Mouse (Mus musculus): ENCODE measurements around the gene Large2. TPM values are rescaled to one million over a fixed set of nuclear protein-coding genes. Genes with fewer than 3 reads are reported as not detected.
A peak's percentile ranks its signal among the peaks of the same experiment; 100 is the strongest.

Gene Large2
- polyA plus RNA-seq, 1 experiment from 2014 or later, result 8.3 TPM

DNA sequence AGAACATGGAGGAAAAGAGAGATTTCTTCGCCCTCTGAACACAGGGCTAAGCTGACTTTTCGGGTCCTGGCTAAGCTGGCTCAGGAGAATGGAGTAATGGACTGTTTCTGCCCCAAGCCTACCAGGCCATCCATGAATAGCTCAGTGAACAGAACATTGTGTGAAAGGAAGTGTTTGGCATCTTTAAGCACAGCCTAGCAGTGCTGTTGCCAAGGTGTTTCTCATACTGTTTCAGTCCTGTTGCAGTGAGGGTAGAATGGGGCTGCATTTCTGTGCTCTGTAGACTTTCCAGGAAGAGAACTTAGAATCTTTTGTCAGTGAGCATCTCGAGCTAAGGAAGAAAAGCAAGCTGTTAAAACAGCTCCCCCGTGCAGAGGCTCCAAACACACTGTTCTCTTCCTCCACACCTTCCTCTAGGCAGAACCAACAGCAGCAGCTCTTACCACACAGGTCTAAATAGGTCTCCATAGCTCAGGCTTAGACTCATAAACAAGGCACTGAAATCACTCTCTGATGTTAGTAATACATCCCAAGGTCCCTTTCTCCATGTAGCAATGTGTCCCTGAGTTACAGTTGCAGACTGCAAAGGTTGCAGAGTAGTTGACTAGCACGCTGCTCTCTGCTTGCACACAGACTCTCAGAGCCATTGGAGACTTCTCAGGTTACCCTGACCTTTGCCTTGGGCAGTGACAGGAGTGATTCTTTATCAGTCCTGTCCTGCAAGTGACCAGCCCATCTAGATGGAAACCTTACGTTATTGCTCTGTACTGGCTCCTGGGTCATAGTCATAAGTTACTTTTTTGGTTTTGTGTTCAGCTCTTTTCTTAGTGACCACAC, 24.9 kb downstream of the Large2 start:
- peak; percentile 69 for ATAC-seq
- Histone ChIP-seq H3K36me3 (ENCODE audit: control insufficient read depth, insufficient read depth) (peaks cover 40% of the 10 kb centered on the region; the same call in 1 of the 2 replicates), H3K9me3 (ENCODE audit: control insufficient read depth) (no peaks in the 10 kb centered on the region), H3K4me3 (ENCODE audit: low read depth, low read length) (no peak overlapping the region), H3K4me2 (replicated peaks; ENCODE audit: low read depth) (no peak overlapping the region), H3K9ac (ENCODE audit: low read depth, low read length) (no peak overlapping the region), H3K4me1 (replicated peaks; ENCODE audit: control insufficient read depth, insufficient read depth, low read length) (no peaks in the 10 kb centered on the region), H3K27me3 (replicated peaks; ENCODE audit: control insufficient read depth, insufficient read depth, low read length) (no peaks in the 10 kb centered on the region), H3K27ac (ENCODE audit: low read depth, low read length) (no peak overlapping the region)
- no peak for TF ChIP-seq CTCF (IDR thresholded peaks at IDR 0.05; ENCODE audit: low read depth)
- whole genome bisulfite sequencing, result 56% methylated on average over 6 of the region's 6 CpGs

DNA sequence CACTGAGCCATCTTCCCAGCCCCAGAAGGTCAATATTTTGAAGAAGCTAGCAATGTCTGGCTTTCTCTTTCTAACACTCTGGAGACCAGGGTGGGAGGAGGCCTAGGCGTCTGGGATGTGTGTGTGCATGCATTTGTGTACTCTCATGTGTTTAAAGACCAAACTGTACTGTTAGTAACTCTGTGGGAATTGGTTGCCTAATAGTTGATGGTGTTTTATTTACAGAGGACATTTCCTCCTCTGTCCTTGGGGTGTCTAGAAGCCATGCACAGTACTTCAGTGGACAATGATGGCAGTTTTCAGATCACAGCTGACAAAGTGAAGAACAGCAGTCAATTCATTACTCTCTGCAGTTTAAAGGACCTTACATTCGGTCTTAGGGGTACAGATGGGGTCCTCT, 27.5 kb downstream of the Large2 start:
- H3K36me3 ChIP-seq (ENCODE audit: control insufficient read depth, insufficient read depth), result peaks cover 35% of the 10 kb centered on the region; the same call in 1 of the 2 replicates
- no peak overlapping the region for H3K4me3 ChIP-seq (ENCODE audit: low read depth, low read length)
- no peaks in the 10 kb centered on the region for H3K9me3 ChIP-seq (ENCODE audit: control insufficient read depth)
- ATAC-seq, result no peak
- 89% methylated on average over 2 of the region's 2 CpGs for WGBS
- H3K9ac ChIP-seq (ENCODE audit: low read depth, low read length), result no peak overlapping the region
- no peak overlapping the region for H3K27ac ChIP-seq (ENCODE audit: low read depth, low read length)
- H3K4me2 ChIP-seq (replicated peaks; ENCODE audit: low read depth), result no peak overlapping the region
- no peaks in the 10 kb centered on the region for H3K4me1 ChIP-seq (replicated peaks; ENCODE audit: control insufficient read depth, insufficient read depth, low read length)
- TF ChIP-seq CTCF (IDR thresholded peaks at IDR 0.05; ENCODE audit: low read depth), result no peak
- H3K27me3 ChIP-seq (replicated peaks; ENCODE audit: control insufficient read depth, insufficient read depth, low read length), result no peaks in the 10 kb centered on the region

DNA sequence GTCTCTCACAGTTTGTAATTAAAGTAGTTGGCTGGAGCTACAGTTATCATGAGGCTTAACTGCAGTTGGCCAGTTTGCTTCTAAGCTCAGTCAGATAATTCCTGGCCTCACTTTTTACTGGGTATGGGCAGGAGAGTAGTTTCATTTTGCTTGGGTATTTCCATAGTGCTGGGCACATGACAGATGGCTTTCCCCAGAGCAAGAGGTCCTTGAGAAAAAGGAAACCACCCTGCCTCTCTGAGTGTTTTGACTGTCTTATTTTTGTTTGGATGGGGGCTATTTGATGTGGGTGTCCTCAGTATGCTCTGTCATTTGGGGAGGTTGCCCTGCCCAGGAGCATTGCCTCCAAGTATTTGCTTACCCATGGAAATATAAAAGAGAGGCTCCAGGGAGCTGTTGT, 32.3 kb downstream of the Large2 start:
- no peak overlapping the region for H3K27ac ChIP-seq (ENCODE audit: low read depth, low read length)
- peaks cover 8% of the 10 kb centered on the region; the same call in 1 of the 2 replicates for H3K36me3 ChIP-seq (ENCODE audit: control insufficient read depth, insufficient read depth)
- no peak for TF ChIP-seq CTCF (IDR thresholded peaks at IDR 0.05; ENCODE audit: low read depth)
- no peak overlapping the region for H3K4me2 ChIP-seq (replicated peaks; ENCODE audit: low read depth)
- no peaks in the 10 kb centered on the region for H3K4me1 ChIP-seq (replicated peaks; ENCODE audit: control insufficient read depth, insufficient read depth, low read length)
- H3K9ac ChIP-seq (ENCODE audit: low read depth, low read length), result no peak overlapping the region; the same call in 1 of the 2 replicates
- H3K9me3 ChIP-seq (ENCODE audit: control insufficient read depth), result no peaks in the 10 kb centered on the region
- no peaks in the 10 kb centered on the region for H3K27me3 ChIP-seq (replicated peaks; ENCODE audit: control insufficient read depth, insufficient read depth, low read length)
- no peak overlapping the region for H3K4me3 ChIP-seq (ENCODE audit: low read depth, low read length)
- ATAC-seq, result no peak

DNA sequence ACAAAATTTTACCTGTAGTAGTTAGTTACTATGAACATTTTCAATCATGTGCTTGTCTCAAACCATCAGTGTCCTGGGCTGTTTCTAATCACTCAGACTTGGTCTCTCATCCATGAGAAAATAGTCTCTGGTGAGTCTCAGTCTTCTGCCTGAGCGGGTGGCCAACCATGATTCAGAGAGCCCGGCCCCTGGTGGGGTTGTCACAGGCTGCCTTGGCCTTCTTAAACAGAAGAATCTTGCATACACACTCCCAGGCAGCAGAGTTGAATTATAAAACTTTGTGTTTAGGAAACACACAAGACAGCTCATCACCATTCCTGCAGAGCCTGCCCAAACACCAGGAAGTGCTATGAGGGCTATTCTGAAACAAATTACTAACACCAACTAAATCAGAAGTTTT, 42.8 kb downstream of the Large2 start:
- H3K9me3 ChIP-seq (ENCODE audit: control insufficient read depth), result no peaks in the 10 kb centered on the region
- H3K36me3 ChIP-seq (ENCODE audit: control insufficient read depth, insufficient read depth), result peaks cover 43% of the 10 kb centered on the region
- H3K4me3 ChIP-seq (ENCODE audit: low read depth, low read length), result no peak overlapping the region
- ATAC-seq, result no peak
- H3K27me3 ChIP-seq (replicated peaks; ENCODE audit: control insufficient read depth, insufficient read depth, low read length), result no peaks in the 10 kb centered on the region
- no peak overlapping the region for H3K4me2 ChIP-seq (replicated peaks; ENCODE audit: low read depth)
- TF ChIP-seq CTCF (IDR thresholded peaks at IDR 0.05; ENCODE audit: low read depth), result no peak
- H3K27ac ChIP-seq (ENCODE audit: low read depth, low read length), result no peak overlapping the region
- no peak overlapping the region for H3K9ac ChIP-seq (ENCODE audit: low read depth, low read length)
- WGBS, result 96% methylated on average over 2 of the region's 2 CpGs
- H3K4me1 ChIP-seq (replicated peaks; ENCODE audit: control insufficient read depth, insufficient read depth, low read length), result no peaks in the 10 kb centered on the region

DNA sequence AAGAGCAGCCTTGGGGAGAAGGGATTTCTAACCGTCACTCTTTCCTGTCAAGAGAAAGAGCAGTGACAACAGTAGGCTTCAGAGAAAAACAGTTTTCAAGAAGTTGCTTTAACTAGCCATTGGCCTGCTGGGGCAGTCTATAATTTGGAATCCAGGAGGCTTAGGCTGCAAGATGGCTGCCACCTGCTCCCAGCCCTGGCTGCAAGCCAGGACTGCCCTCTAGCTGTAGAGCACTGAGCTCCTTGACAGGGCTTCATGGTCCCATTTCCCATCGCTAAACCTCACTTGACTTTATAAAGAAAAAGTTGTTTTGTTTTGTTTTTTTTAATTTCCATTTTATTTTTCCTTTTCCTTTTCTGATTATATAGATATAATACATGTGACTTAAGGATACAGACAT, 43.3 kb downstream of the Large2 start:
- WGBS, result 81% methylated on average over 2 of the region's 2 CpGs
- Histone ChIP-seq H3K27me3 (replicated peaks; ENCODE audit: control insufficient read depth, insufficient read depth, low read length) (no peaks in the 10 kb centered on the region), H3K4me2 (replicated peaks; ENCODE audit: low read depth) (no peak overlapping the region), H3K9me3 (ENCODE audit: control insufficient read depth) (no peaks in the 10 kb centered on the region), H3K27ac (ENCODE audit: low read depth, low read length) (no peak overlapping the region), H3K4me1 (replicated peaks; ENCODE audit: control insufficient read depth, insufficient read depth, low read length) (no peaks in the 10 kb centered on the region), H3K4me3 (ENCODE audit: low read depth, low read length) (no peak overlapping the region), H3K9ac (ENCODE audit: low read depth, low read length) (no peak overlapping the region), H3K36me3 (ENCODE audit: control insufficient read depth, insufficient read depth) (peaks cover 46% of the 10 kb centered on the region)
- peak; percentile 40 for TF ChIP-seq CTCF (IDR thresholded peaks at IDR 0.05; ENCODE audit: low read depth)
- no peak for ATAC-seq

DNA sequence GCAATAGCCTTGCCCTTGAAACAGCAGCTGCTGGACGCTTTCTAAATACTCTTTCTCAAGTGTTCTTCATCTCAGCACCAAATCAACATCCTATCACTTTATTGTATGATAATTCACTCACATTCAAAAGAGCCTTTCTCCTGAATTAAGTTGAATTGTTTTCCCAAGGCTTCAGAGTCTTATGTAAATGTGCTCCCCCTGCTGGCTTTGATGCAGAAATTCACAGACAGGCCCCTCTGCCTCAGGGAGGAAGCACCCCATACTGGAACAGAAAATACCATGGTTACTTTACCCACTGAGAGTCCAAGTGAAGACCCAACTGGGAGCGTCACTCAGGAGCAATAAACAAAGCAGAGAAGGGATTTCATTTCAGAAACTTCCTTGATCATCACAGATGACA, 43.8 kb downstream of the Large2 start:
- Histone ChIP-seq H3K9me3 (ENCODE audit: control insufficient read depth) (no peaks in the 10 kb centered on the region), H3K4me1 (replicated peaks; ENCODE audit: control insufficient read depth, insufficient read depth, low read length) (no peaks in the 10 kb centered on the region), H3K27me3 (replicated peaks; ENCODE audit: control insufficient read depth, insufficient read depth, low read length) (no peaks in the 10 kb centered on the region), H3K4me3 (ENCODE audit: low read depth, low read length) (no peak overlapping the region), H3K4me2 (replicated peaks; ENCODE audit: low read depth) (no peak overlapping the region), H3K36me3 (ENCODE audit: control insufficient read depth, insufficient read depth) (peaks cover 47% of the 10 kb centered on the region), H3K27ac (ENCODE audit: low read depth, low read length) (no peak overlapping the region), H3K9ac (ENCODE audit: low read depth, low read length) (no peak overlapping the region)
- TF ChIP-seq CTCF (IDR thresholded peaks at IDR 0.05; ENCODE audit: low read depth), result peak; percentile 69
- no peak for ATAC-seq
- WGBS, result 47% methylated on average over 2 of the region's 2 CpGs

Data from intestine, postnatal 0 days (tissue).